Mouse (Mus musculus): ENCODE results near the gene Fam120b. TPM values are rescaled to one million over a fixed set of nuclear protein-coding genes. Genes with fewer than 3 reads are reported as not detected.

The Fam120b gene
- polyA plus RNA-seq, 1 experiment from 2014 or later, result 13.0 TPM

- peak within 1 kb of the TSS; percentile 43; the same call in 1 of the 2 replicates for H3K27ac ChIP-seq (ENCODE audit: low read depth, low read length)
- ATAC-seq (replicated peaks; ENCODE audit: low FRiP score) (no peak), DNase-seq (ENCODE audit: low spot score) (peak; percentile 36)
- H3K9ac ChIP-seq (ENCODE audit: low read depth, low read length), result peak within 1 kb of the TSS; percentile 35; the same call in 1 of the 2 replicates
- H3K9me3 ChIP-seq (ENCODE audit: control insufficient read depth, low read length), result no peaks in the 10 kb centered on the region
- peaks cover 6% of the 10 kb centered on the region for H3K4me1 ChIP-seq (replicated peaks; ENCODE audit: control insufficient read depth, insufficient read depth, low read length)
- 1% methylated on average over 36 of the region's 36 CpGs for WGBS
- H3K4me2 ChIP-seq, result peak within 1 kb of the TSS; percentile 78
- H3K27me3 ChIP-seq (replicated peaks; ENCODE audit: control insufficient read depth, insufficient read depth, low read length), result peaks cover 96% of the 10 kb centered on the region
- H3K4me3 ChIP-seq (ENCODE audit: low read depth, low read length), result peak within 1 kb of the TSS; percentile 58
- H3K36me3 ChIP-seq (ENCODE audit: control insufficient read depth, insufficient read depth, low read length), result no peaks in the 10 kb centered on the region
These were observed 19.4 kb upstream of the Fam120b start, which contains the start of gene Dll1 for GRCm38 (mm10) chr17:15376494-15377181. Gene Dll1 (minus strand): TSS chr17:15376872.

- peak; percentile 31 for DNase-seq (ENCODE audit: low spot score)
- 0% methylated on average over 1 of the region's 1 CpGs for WGBS
- Histone ChIP-seq H3K4me3 (ENCODE audit: low read depth, low read length) (no peak overlapping the region), H3K36me3 (ENCODE audit: control insufficient read depth, insufficient read depth, low read length) (no peaks in the 10 kb centered on the region), H3K9me3 (ENCODE audit: control insufficient read depth, low read length) (no peaks in the 10 kb centered on the region), H3K4me1 (replicated peaks; ENCODE audit: control insufficient read depth, insufficient read depth, low read length) (peaks cover 6% of the 10 kb centered on the region), H3K27me3 (replicated peaks; ENCODE audit: control insufficient read depth, insufficient read depth, low read length) (peaks cover 100% of the 10 kb centered on the region), H3K27ac (ENCODE audit: low read depth, low read length) (no peak overlapping the region), H3K4me2 (no peak overlapping the region), H3K9ac (ENCODE audit: low read depth, low read length) (no peak overlapping the region)
- no peak for ATAC-seq (replicated peaks; ENCODE audit: low FRiP score)
These were observed 18.1 kb upstream of the Fam120b start for GRCm38 (mm10) chr17:15377901-15378300.

GRCm38 (mm10) chr17:15378413-15379109, 17.4 kb upstream of the Fam120b start:
- ATAC-seq (replicated peaks; ENCODE audit: low FRiP score) (no peak), DNase-seq (ENCODE audit: low spot score) (peak; percentile 27)
- Histone ChIP-seq H3K9ac (ENCODE audit: low read depth, low read length) (no peak overlapping the region), H3K4me2 (no peak overlapping the region), H3K36me3 (ENCODE audit: control insufficient read depth, insufficient read depth, low read length) (no peaks in the 10 kb centered on the region), H3K4me3 (ENCODE audit: low read depth, low read length) (no peak overlapping the region), H3K27ac (ENCODE audit: low read depth, low read length) (no peak overlapping the region), H3K27me3 (replicated peaks; ENCODE audit: control insufficient read depth, insufficient read depth, low read length) (peaks cover 95% of the 10 kb centered on the region), H3K9me3 (ENCODE audit: control insufficient read depth, low read length) (no peaks in the 10 kb centered on the region), H3K4me1 (replicated peaks; ENCODE audit: control insufficient read depth, insufficient read depth, low read length) (peaks cover 6% of the 10 kb centered on the region; the same call in 1 of the 2 replicates)
- 13% methylated on average over 15 of the region's 15 CpGs for WGBS

- Histone ChIP-seq H3K9me3 (ENCODE audit: control insufficient read depth, low read length) (no peaks in the 10 kb centered on the region), H3K4me1 (replicated peaks; ENCODE audit: control insufficient read depth, insufficient read depth, low read length) (peaks cover 6% of the 10 kb centered on the region; the same call in 1 of the 2 replicates), H3K36me3 (ENCODE audit: control insufficient read depth, insufficient read depth, low read length) (no peaks in the 10 kb centered on the region), H3K27ac (ENCODE audit: low read depth, low read length) (no peak overlapping the region), H3K4me2 (peak overlapping the region; percentile 69), H3K9ac (ENCODE audit: low read depth, low read length) (no peak overlapping the region), H3K27me3 (replicated peaks; ENCODE audit: control insufficient read depth, insufficient read depth, low read length) (peaks cover 82% of the 10 kb centered on the region), H3K4me3 (ENCODE audit: low read depth, low read length) (peak overlapping the region; percentile 42)
- 12% methylated on average over 17 of the region's 17 CpGs for WGBS
- DNase-seq (ENCODE audit: low spot score) (peak; percentile 27), ATAC-seq (replicated peaks; ENCODE audit: low FRiP score) (no peak)
These were observed 16.1 kb upstream of the Fam120b start for GRCm38 (mm10) chr17:15379741-15380526.

- 1% methylated on average over 27 of the region's 27 CpGs for WGBS
- Histone ChIP-seq H3K27ac (ENCODE audit: low read depth, low read length) (no peak overlapping the region), H3K9me3 (ENCODE audit: control insufficient read depth, low read length) (no peaks in the 10 kb centered on the region), H3K4me3 (ENCODE audit: low read depth, low read length) (peak overlapping the region; percentile 42), H3K36me3 (ENCODE audit: control insufficient read depth, insufficient read depth, low read length) (no peaks in the 10 kb centered on the region), H3K9ac (ENCODE audit: low read depth, low read length) (no peak overlapping the region), H3K4me1 (replicated peaks; ENCODE audit: control insufficient read depth, insufficient read depth, low read length) (peaks cover 6% of the 10 kb centered on the region; the same call in 1 of the 2 replicates), H3K4me2 (peak overlapping the region; percentile 69), H3K27me3 (replicated peaks; ENCODE audit: control insufficient read depth, insufficient read depth, low read length) (peaks cover 75% of the 10 kb centered on the region)
- ATAC-seq (replicated peaks; ENCODE audit: low FRiP score) (0 out of 2 replicates have a peak, but pooled peaks have one; percentile 11), DNase-seq (ENCODE audit: low spot score) (peak; percentile 47)
These were observed 15.4 kb upstream of the Fam120b start for GRCm38 (mm10) chr17:15380641-15381051.

GRCm38 (mm10) chr17:15381092-15381860, 14.7 kb upstream of the Fam120b start:
- no peaks in the 10 kb centered on the region for H3K9me3 ChIP-seq (ENCODE audit: control insufficient read depth, low read length)
- H3K9ac ChIP-seq (ENCODE audit: low read depth, low read length), result no peak overlapping the region
- H3K4me1 ChIP-seq (replicated peaks; ENCODE audit: control insufficient read depth, insufficient read depth, low read length), result peaks cover 6% of the 10 kb centered on the region; the same call in 1 of the 2 replicates
- H3K27ac ChIP-seq (ENCODE audit: low read depth, low read length), result no peak overlapping the region
- WGBS, result 10% methylated on average over 22 of the region's 22 CpGs
- peak; percentile 32 for DNase-seq (ENCODE audit: low spot score)
- H3K27me3 ChIP-seq (replicated peaks; ENCODE audit: control insufficient read depth, insufficient read depth, low read length), result peaks cover 68% of the 10 kb centered on the region
- no peaks in the 10 kb centered on the region for H3K36me3 ChIP-seq (ENCODE audit: control insufficient read depth, insufficient read depth, low read length)
- no peak for ATAC-seq (replicated peaks; ENCODE audit: low FRiP score)
- H3K4me3 ChIP-seq (ENCODE audit: low read depth, low read length), result peak overlapping the region; percentile 42
- H3K4me2 ChIP-seq, result peak overlapping the region; percentile 69

GRCm38 (mm10) chr17:15381869-15382660, 13.9 kb upstream of the Fam120b start:
- DNase-seq (ENCODE audit: low spot score) (peak; percentile 28), ATAC-seq (replicated peaks; ENCODE audit: low FRiP score) (no peak)
- no peaks in the 10 kb centered on the region for H3K36me3 ChIP-seq (ENCODE audit: control insufficient read depth, insufficient read depth, low read length)
- H3K4me3 ChIP-seq (ENCODE audit: low read depth, low read length), result no peak overlapping the region
- H3K27me3 ChIP-seq (replicated peaks; ENCODE audit: control insufficient read depth, insufficient read depth, low read length), result peaks cover 60% of the 10 kb centered on the region
- no peaks in the 10 kb centered on the region for H3K9me3 ChIP-seq (ENCODE audit: control insufficient read depth, low read length)
- no peak overlapping the region for H3K9ac ChIP-seq (ENCODE audit: low read depth, low read length)
- peaks cover 6% of the 10 kb centered on the region; the same call in 1 of the 2 replicates for H3K4me1 ChIP-seq (replicated peaks; ENCODE audit: control insufficient read depth, insufficient read depth, low read length)
- no peak overlapping the region for H3K27ac ChIP-seq (ENCODE audit: low read depth, low read length)
- WGBS, result 49% methylated on average over 7 of the region's 7 CpGs
- H3K4me2 ChIP-seq, result no peak overlapping the region

All from liver, embryonic 11.5 days (tissue).